Mouse (Mus musculus) skeletal muscle tissue, adult 2 months (tissue): ENCODE results near the gene Arap1.
A peak's percentile ranks its signal among the peaks of the same experiment; 100 is the strongest.

ENCODE experiments used
- DNase-seq: peaks from one replicate; pipeline ENCODE4 v3.0.0-alpha.2; 2012; ENCODE audit warnings: low read depth, low spot score

Gene Arap1

DNA sequence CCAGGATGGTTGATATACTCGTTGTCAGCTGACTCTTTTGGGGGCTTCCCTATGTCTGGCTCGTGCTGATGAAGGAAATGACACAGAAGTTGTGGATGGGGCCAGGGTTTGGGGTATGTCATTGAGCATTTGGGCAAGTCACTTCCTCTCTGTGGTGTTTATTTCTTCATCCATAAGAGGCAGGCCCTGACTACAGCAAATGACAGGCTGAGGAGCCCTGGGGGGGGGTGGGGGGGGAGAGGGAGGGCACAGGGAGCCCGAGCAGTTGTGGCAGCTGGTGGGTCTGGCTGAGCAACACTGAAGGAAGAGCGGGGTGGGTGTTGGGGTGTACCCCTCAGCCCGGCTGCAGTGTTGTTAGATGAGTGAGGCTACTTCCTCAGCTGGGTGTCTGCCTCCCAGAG lies 14.9 kb downstream of the Arap1 start:
- DNase-seq: no peak

DNA sequence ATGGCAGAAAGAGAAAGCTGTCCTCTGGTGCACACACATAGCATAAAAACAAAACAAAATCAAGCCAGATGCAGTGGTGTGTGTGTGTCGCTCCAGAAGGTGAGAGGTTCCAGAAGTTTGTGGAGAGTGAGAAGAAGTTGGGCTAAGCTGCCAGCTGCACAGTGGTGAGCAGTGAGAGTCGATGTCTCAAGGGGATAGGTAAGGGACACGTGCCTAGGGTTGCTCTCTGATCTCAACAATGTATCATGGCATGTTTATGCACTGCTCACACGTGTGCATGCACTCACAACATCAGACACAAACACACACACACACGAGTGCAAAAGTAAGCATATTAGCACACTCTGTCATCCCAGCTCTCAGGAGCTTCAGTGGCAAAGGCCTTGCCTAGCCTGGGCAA lies 16.0 kb downstream of the Arap1 start:
- DNase-seq: no peak

DNA sequence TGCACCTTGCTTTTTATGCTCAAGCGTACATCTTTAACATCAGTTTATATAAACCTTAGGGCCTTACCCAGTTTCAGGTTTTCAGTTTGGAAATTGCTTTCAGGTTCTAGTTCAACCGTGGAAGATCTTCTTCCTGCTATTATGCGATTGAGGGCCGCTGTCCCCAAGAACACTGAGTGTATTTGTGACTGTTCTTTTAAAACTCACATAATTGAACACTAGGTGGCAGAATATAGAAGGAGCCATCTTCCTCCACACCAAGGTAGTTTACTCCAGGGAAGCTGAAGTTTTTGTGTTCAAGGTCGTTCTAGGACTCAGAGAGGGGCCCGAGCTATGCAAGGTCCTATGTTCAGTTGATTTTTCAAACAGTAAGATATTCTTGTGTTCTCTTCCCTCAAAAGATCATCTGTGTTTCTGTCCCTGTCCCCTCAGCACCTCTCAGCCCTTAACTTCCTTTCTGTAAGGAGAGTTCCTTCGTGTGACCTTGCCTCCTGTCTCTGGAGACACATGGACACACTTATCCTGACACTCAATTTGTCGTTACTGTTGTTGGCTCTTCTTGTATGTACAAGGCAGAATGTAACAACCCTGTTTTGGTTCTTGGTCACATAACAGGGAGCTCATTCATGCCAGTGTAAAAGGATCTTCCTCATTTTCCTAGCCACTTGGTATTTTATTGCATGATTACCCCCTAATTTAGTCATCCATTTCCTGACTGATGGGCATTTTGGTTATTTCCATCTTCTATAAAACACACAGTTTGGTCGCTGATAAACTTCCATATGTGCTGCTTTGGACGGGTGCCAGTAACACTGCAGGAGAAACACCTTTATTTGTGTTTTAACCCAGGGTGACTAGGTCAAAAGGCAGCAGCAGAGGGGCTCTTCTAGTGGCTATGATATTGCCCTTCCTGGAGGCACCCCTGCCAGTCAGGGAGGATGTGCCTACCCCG lies 20.3 kb downstream of the Arap1 start:
- no peak for DNase-seq

DNA sequence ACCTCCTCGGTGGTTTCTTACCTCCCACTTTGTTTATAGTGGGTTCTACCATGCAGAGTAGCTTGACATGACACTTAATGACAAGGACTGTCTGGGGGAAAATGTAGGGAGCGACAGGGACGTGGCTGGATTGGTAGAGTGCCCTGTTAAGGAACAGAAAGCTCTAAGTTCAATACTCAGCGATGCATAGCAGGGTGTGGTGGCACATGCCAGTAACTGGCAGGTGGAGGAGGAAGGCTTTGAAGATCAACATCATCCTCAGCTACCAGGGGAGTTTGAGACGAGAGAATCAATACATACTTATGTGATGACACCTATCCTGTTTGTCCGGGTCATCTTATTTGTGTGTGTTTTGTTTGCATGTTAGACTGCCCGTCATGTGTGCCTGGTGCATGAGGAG lies 21.8 kb downstream of the Arap1 start:
- no peak for DNase-seq

DNA sequence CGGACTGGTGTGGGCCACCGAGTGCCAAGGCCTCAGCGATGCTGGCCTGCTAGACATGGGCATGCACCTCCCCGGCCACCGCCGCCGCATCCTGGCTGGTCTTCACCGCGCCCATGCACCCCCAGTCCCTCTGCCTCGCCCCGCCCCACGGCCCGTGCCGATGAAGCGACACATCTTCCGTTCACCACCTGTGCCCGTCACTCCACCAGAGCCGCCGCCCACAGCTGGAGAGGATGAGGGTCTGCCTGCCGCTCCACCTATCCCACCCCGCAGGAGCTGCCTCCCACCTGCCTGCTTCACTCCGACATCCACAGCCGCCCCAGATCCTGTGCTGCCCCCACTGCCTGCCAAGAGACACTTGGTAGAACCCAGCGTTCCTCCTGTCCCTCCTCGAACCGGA lies 25.2 kb downstream of the Arap1 start:
- DNase-seq: no peak

DNA sequence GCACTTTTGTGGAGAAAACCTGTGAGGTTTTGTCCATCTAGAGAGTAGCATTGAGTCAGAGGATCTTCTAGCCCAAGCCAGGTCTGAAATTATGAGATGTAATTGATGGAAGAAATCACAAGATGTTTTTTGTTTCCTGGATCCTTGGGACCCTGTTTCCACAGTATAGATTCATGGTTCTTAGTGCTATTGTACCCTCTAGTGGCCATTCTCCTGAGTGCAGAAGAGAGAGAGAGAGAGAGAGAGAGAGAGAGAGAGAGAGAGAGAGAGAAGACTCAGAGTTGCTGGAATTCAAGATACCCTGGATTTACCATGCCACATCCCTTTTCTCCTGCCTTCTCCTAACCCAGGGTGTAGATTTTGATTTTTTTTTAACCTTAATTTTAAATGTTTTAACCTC lies 26.3 kb downstream of the Arap1 start:
- no peak for DNase-seq

DNA sequence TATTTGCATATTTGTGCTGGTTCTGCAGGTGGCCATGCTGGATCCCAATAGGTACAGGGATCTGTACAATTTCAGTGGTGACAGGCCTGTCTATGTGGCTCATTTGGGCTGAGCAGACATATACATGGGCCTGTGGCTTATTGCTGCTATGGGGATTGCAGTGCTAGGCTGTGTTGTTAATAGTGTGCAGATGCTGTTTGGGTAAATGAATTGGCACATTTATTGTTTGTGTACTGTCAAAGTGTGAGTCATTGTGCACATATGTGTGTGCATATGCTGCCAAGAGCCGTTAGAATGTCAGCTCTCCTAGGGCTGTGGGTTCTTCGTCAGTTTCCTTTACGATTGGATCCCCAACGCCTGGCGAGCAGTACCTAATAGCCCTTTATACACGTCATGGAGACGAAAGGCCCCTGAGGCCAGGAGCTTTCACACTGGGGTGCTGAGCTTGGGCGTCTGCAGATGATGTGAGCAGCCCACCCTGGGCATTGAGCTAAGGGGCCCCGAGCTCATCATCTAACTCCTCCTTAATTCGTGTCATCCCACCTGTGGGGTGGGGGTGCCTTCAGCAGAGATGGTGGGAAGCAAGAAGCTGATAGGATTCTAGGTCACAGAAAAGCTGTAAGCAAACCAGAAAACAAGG lies 29.0 kb downstream of the Arap1 start:
- no peak for DNase-seq

DNA sequence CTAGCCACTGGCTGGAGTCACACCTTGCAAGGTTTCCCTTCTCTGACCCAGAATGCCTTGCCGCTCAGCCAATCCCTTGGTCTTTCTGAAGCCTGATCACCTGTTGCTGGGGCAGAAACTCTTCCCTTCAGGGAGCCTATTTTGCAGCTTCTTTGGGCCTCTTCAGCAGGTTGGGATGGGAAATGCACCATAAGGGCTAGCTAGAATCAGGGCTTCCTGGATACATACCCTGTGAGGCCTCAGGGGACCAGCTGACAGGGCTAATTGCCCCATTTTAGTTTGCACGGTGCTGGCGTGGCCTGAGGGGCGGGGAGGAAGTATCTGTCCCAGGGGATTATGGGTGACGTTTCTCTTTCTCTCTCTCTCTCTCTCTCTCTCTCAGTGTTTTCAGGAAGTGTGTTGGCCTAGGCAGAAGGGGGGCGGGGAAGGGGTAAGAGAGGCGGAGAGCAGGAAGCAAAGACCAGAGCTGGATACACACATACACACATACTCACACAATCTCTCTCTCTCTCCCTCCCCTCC lies 29.9 kb downstream of the Arap1 start:
- DNase-seq: peak; percentile 86

DNA sequence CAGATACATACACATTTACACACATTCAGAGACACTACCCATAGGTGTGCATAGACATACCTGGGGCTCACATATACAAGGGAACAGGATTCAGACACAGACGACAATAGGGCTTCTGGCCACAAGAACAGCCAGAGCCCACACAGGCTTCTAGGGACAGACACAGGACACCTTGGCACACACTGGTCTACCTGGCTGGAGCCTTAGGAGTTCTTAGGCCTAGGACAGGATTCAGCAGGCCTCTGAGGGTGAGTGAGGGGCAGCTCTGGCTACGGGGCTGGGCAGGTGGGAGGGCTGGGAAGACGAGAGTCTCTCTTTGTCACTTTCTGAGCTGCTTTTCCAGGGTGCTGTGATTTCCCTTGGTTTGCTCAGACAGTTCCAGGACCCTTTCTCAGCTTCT lies 30.4 kb downstream of the Arap1 start:
- no peak for DNase-seq

DNA sequence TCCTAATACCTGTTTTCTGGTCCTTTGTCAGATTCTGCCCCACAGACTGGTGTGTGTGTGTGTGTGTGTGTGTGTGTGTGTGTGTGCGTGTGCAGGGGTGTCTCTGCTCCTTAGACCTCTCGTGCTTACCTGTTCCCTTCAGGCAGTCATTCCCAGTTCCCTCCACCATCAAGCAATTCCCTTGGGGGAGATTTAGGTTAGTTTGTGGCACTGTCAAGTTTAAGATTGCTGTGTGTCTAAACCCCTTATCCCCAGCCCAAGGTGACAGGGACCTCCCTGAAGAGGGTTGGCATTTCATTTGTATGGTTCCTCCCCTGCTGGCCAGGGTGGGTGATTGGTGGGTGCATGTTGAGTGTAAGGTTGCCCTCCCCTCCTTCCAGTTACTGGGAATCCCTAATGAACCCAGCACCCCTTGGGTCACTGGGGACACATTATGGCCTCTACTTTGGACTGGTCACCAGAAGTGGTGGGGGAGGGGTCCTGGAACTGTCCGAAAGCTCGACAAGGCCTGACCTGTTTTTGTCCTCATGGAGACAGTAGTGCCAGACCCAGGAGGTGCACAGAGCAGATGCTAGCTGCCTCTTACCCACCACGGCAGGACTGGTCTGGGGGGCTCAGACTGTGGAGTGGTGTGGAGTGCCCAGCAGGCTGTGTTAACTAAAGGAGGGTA lies 31.1 kb downstream of the Arap1 start:
- DNase-seq: no peak

DNA sequence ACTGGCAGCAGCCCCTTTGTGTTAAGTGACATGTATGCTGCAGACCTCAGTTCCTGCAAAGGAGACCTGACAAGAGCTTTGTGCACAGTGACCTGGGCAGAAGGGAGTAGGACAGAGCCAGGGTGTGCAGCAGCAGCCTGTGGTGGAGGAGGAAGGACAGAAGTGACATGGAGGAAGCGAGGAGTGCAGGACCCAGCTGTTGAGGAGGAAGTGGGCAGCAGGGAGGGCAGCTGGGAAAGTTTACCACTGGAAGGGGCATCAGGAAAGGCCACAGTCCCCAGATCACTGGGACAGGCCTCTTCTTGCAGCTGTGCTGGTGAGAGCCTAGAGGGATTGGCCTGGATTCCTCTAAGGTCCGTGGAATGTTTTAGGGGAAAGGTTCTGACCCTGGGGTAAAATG lies 31.9 kb downstream of the Arap1 start:
- no peak for DNase-seq

DNA sequence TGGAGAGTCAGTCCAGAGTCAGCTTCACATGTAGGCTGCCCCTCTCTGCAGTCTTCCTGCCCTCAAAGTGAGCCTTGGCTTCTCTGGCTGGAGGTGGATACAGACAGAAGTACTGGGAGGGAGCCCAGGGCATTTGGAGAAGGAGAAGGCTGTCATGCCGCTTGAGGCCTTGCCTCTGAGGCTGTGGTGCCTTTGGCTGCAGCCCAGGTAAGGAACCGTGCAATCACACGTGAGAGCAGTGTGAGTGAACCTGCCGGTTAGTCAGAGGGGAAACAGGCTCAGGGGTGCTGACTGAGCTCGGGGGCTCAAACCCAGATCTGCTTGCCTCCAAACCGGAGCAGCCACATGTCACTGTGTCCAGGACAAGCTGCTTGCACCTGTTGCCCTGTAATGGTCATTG lies 33.6 kb downstream of the Arap1 start:
- no peak for DNase-seq

DNA sequence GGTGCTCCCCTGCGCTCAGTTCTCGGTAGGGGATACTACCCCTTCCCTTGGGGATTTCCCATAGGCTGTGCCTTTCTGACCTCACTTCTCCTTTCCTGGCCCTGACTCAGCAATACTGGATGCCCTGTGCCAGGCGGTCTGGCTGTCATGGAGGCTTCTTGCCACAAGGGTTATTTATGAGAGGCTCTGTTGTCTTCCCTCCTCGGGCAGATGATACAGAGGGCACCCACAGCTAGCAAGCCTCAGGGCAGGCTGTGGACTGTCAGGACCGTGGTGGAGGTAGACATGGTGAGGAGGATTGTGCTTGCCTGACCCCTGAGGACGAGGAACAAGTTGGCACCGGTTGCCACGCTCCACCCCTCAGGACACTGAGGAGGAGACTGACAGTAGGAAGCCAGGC lies 34.5 kb downstream of the Arap1 start:
- DNase-seq: peak; percentile 64

DNA sequence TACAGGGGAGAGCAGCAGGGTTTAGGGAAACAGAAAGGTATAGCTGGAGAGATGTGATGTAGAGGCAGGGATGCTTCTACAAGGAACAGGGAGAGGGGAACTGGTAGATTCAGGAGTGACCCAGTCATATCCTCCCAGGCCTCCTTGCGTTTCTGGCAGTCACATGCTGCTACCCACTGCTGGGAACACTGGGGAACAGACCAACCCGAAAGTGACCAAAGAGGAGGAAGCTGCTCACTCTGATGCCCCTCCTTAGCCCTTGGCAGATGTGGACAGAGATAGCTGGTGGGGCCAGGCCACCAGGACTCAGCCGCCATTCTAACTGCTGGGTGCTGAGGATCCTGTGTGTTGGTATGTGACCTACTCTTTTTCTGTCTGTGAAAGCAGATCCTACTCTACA lies 35.9 kb downstream of the Arap1 start:
- no peak for DNase-seq

DNA sequence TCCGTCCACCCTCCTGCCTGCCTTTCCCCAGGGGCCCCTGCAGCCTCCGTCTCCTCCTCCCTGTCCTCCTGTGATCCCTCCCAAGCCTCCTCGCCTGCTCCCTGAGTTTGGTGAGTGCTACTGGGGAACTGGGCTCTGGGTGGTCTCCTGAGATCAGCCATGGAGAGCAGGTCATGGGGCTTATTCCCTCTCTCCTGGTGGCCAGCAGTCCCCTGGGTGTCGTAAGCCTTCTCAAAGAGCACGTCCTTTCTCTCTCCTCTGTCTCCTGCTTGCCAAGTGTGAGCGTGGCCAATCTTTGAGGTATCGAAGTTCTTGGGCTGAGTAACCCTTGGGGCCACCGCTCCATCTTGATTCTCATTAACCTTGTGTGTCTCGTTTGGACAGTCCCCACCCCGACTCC lies 37.1 kb downstream of the Arap1 start:
- no peak for DNase-seq

DNA sequence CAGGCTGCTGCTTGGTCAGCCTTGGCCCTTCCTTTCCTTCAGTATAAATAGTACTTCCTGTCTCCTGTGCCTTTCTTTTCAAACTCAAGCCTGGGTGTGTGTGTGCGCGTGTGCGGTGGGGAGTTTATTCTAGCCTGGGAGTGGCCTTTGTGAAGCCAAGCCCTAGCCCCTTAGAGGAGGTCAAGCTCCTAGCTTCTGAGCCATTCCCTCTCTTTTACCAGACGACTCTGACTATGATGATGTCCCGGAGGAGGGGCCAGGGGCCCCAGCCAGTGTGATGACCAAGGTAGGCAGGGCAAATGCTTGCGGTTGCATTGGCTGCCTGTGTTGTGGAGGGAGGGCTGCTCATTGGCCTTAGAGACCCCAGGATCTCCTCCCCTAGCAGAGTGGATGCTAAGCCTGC lies 37.5 kb downstream of the Arap1 start:
- no peak for DNase-seq

DNA sequence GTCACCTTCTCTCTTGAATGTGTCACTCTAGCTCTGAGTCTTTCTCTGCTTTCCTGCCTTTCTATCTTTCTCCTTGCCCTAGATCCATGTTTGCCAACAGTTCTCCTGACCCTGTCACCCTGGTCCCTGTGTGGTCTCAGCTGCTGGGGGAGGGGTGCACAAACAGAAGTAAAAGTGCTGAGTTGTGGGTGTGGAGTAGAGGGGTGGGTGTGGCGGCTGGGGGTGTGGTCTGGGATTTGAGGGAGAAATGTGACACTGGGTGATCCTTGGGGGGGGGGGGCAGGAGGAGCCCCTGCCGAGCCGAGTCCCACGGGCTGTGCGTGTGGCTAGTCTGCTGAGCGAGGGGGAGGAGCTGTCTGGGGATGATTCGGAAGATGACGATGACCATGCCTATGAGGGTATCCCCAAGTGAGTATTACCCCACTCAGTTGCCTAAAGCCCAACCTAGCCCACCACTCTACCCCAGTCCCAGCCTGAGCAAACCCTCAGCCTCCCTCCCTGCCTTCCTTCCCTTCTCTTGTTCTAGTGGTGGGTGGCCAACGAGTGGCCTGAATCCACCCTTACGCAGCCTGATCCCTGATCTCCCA lies 38.1 kb downstream of the Arap1 start:
- no peak for DNase-seq

DNA sequence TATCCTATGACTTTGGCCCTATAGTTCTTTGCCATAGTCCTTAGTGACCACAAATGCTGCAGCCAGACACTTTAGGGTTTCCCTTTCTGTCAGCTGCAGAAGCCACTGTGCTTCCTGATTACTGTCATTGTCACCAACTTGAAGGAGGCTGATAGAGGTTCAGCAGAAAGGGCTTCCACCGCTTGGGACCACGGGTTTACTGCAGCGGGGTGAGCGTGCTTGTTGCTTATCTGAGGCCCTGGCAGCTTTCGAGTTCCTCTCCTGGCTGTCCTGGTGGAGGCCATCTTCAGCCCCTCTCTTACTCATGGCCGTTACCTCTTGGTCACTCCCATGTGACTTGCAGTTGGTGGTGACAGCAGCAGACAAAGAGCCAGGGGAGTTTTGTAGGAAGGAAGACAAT lies 41.4 kb downstream of the Arap1 start:
- DNase-seq: no peak

DNA sequence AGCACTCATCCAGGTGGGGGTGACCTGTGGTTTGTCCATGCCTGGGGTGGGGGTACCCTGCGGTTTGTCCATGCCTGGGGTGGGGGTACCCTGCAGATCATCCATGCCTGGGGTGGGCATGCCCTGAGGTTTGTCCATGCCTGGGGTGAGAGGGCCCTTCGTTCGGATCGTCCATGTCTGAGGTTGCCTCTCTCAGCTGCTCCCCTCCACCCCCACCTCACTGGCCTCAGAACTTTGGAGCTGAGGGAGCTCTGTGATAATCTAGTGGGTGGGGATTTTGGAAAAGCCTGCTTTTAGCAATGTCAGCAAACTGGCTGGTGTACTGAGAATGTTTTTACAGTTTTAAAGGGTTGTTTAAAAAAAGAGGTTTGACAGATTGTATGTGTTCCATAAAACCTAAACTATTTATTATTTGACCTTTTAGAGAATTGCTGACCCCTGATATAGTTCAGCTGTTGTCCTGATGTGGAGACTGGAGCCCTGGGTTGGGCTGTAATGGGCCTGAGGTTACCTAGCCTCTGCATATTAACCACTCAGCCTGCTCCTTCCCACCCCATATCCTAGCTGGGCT lies 44.1 kb downstream of the Arap1 start:
- DNase-seq: no peak

DNA sequence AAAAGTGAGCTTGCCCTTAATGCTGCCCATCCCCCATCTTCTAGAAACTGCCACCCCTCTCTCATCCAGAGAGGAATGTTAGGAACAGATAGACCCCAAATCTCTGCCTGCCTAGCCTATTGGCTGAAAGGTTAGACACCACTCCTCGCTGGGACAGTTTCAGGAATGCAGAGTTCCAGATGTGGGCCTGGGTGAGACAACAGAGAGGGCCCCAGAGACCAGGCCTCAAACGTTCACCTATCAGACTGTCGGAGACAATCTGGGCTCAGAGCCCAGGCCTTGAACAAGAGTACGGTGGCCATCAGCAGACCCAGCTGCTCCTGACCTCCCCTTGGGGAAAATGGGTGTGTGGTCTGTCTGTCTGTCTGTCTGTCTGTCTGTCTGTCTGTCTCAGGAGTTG lies 45.1 kb downstream of the Arap1 start:
- no peak for DNase-seq

DNA sequence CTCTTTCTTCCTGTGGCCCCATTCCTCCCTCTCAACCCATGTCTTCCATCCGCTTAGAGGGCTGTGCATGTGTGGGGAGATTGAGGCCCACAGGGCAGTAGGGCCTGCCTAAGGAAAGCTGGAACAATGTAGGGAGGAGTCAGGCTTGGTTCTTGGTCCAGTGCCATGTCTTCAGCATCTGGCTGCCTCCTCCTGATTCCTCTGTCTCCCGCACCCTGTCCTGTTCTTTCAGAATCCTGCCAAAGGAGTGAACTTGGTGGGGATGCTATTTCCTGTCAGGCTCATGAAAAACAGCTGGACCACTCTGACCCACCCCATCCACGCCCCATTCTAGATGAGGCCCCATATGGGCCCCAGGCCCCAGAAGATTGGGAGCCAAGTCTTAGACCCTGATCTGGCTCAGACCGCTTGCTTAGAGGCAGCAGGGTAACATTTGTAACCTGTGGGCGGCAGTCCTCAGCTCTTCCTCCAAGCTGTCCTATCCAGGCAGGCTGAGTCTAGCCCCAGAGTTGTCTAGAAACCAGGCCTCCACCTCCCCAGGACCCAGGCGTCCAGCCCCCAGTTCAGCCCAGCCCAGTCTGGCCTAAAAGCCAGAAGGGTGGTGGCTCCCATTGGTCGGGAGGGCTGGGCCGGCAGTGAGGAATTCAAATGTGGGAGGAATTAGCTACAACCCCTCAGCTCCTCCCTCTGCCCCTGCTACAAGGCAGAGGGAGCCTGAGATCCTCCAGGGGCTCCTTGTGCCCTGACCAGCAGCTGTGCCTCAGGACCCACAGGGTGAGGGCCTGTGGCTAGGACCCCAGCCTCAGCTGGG lies 46.0 kb downstream of the Arap1 start:
- peak; percentile 74 for DNase-seq
